Mouse (Mus musculus) liver, postnatal 0 days (tissue): ENCODE data around the gene A630023A22Rik. TPM values are rescaled to one million over a fixed set of nuclear protein-coding genes. Genes with fewer than 3 reads are reported as not detected.
A peak's percentile ranks its signal among the peaks of the same experiment; 100 is the strongest.

Experiments used
- ATAC-seq: fragments of 200-750 bp; cut with Nextera tagmentation; 2 replicates; pipeline ENCODE4 v1.8.0; 2017; ENCODE audit warnings: mild to moderate bottlenecking, moderate library complexity
- DNase-seq: peaks from one replicate; pipeline ENCODE4 v3.0.0-alpha.2; 2016
- H3K27ac ChIP-seq: fragments of 300-500 bp; sonication (generic); 2 replicates; pipeline ENCODE4 v1.5.1; 2014; ENCODE audit warnings: antibody characterized with exemption, moderate library complexity, mild to moderate bottlenecking, low read depth
- H3K27me3 ChIP-seq: fragments of 300-500 bp; sonication (generic); 2 replicates; pipeline ENCODE4 v1.6.1; 2014; ENCODE audit warnings: low read length, control low read depth, mixed read lengths; ENCODE audit not compliant: insufficient read depth
- H3K36me3 ChIP-seq: fragments of 300-500 bp; sonication (generic); replicated peaks from 2 replicates; pipeline ENCODE4 v1.6.1; 2014; ENCODE audit warnings: mild to moderate bottlenecking, control low read depth, low read length, moderate library complexity, mixed read lengths; ENCODE audit not compliant: insufficient read depth
- H3K4me1 ChIP-seq: fragments of 300-500 bp; sonication (generic); 2 replicates; pipeline ENCODE4 v1.6.1; 2014; ENCODE audit warnings: antibody characterized with exemption, mild to moderate bottlenecking, control low read depth; ENCODE audit not compliant: insufficient read depth
- H3K4me2 ChIP-seq: fragments of 300-500 bp; sonication (generic); 2 replicates; pipeline ENCODE4 v1.6.1; 2014; ENCODE audit warnings: low read depth, mild to moderate bottlenecking, low read length, moderate library complexity, mixed read lengths
- H3K4me3 ChIP-seq: fragments of 300-500 bp; sonication (generic); 2 replicates; pipeline ENCODE4 v1.5.1; 2014; ENCODE audit warnings: low read depth, low read length
- H3K9ac ChIP-seq: fragments of 300-500 bp; sonication (generic); replicated peaks from 2 replicates; pipeline ENCODE4 v1.6.1; 2014; ENCODE audit warnings: mild to moderate bottlenecking, moderate library complexity
- H3K9me3 ChIP-seq: fragments of 300-500 bp; sonication (generic); 2 replicates; pipeline ENCODE4 v1.6.1; 2016; ENCODE audit warnings: mild to moderate bottlenecking, control low read depth, low read length, mixed read lengths
- CTCF ChIP-seq: sonication (generic); IDR thresholded peaks from 2 replicates; pipeline ENCODE4 v1.5.1; 2016; ENCODE audit warnings: antibody characterized with exemption, low read depth
- EP300 ChIP-seq: IDR thresholded peaks from 2 replicates; pipeline ENCODE4 v1.6.1; 2016; ENCODE audit warnings: antibody characterized with exemption, low read depth, mild to moderate bottlenecking
- WGBS: fragments of 180-500 bp; shearing (Covaris S2); extraction: QIAGEN DNeasy Blood & Tissue Kit; methylation state at CpG from one replicate; pipeline ENCODE4 v1.1.7; 2014; ENCODE audit not compliant: insufficient replicate concordance; 5-methylcytosine and 5-hydroxymethylcytosine counted together
- polyA plus RNA-seq: library from polyadenylated mRNA; unstranded; fragments of >200 nt; fragmentation: Nextera tagmentation; extraction: Ambion mirVana; gene quantifications from 2 replicates; pipeline ENCODE4 v1.2.1, GENCODE M21; 2015

The A630023A22Rik gene
- polyA plus RNA-seq, 1 experiment from 2014 or later = not detected

DNA sequence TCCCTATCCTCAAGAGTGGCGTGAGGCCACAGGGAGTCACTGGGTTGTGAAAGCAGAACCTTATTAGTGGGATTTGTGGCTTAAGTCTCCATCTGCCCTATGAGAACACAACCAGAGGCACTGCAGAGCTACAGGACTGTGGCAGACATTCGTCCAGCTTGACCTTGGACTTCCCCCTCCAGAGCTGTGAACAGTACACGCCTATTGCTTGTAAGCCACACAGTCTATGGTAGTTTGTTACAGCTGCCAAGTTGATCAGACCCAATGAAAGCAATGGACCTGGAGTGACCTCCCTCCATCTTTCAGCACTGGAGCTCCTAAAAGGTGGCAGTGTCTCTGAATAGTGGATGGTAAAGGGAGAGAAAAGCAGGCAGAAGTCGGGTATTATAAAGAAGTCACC, 24.3 kb downstream of the A630023A22Rik start:
- H3K9me3 ChIP-seq = no peaks in the 10 kb centered on the region
- DNase-seq (no peak), ATAC-seq (peak; percentile 66; the same call in 1 of the 2 replicates)
- H3K4me1 ChIP-seq = no peaks in the 10 kb centered on the region
- 44% methylated on average over 4 of the region's 4 CpGs for WGBS
- no peaks in the 10 kb centered on the region for H3K36me3 ChIP-seq
- no peaks in the 10 kb centered on the region for H3K27me3 ChIP-seq
- H3K4me3 ChIP-seq = no peak overlapping the region
- H3K9ac ChIP-seq = no peak overlapping the region
- no peak overlapping the region for H3K27ac ChIP-seq
- no peak for TF ChIP-seq CTCF
- no peak for TF ChIP-seq EP300
- no peak overlapping the region for H3K4me2 ChIP-seq

DNA sequence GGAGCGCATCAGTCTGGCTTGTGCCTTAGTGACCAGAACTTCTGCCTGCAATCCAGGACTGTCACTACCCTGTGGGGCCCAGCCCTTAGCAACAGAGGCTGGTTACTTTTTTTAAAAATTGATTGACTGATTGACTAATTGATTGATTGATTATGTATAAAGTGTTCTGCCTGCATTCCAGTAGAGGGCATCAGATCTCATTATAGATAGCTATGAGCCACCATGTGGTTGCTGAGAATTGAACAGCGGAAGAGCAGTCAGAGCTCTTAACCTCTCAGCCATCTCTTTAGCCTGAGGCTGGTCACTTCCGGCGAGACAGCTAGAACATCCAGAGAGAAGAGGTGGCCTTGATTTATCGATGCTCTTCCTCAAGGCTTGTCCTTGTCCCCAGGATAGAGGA, 25.3 kb downstream of the A630023A22Rik start:
- TF ChIP-seq EP300 = no peak
- TF ChIP-seq CTCF = no peak
- 77% methylated on average over 5 of the region's 5 CpGs for WGBS
- no peak overlapping the region for H3K9ac ChIP-seq
- DNase-seq (no peak), ATAC-seq (no peak)
- H3K4me1 ChIP-seq = no peaks in the 10 kb centered on the region
- no peaks in the 10 kb centered on the region for H3K27me3 ChIP-seq
- H3K36me3 ChIP-seq = no peaks in the 10 kb centered on the region
- no peak overlapping the region for H3K4me2 ChIP-seq
- no peak overlapping the region for H3K4me3 ChIP-seq
- no peak overlapping the region for H3K27ac ChIP-seq
- no peaks in the 10 kb centered on the region for H3K9me3 ChIP-seq

DNA sequence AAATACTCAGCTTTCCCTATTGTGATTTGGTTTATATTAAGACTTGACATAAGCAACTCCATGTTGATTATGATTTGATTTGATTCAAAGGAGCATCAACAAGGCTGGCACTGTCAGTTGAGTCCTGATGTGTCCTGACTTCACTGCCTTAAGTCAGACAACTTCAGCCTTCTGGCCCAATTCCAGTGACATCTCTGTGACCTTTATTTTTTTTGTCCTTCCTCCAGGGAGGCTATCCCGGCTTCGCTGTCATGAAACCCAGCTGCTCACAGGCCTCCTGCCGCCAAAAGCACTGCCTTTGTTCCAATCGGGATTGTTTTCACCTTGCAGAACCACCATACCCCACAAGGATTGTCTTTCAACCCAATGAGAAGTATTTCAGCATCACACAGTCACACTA, 27.2 kb downstream of the A630023A22Rik start:
- DNase-seq (no peak), ATAC-seq (no peak)
- no peak overlapping the region for H3K27ac ChIP-seq
- no peaks in the 10 kb centered on the region for H3K27me3 ChIP-seq
- no peaks in the 10 kb centered on the region for H3K4me1 ChIP-seq
- H3K36me3 ChIP-seq = no peaks in the 10 kb centered on the region
- no peaks in the 10 kb centered on the region for H3K9me3 ChIP-seq
- H3K9ac ChIP-seq = no peak overlapping the region
- TF ChIP-seq EP300 = no peak
- TF ChIP-seq CTCF = no peak
- no peak overlapping the region for H3K4me3 ChIP-seq
- 43% methylated on average over 4 of the region's 4 CpGs for WGBS
- H3K4me2 ChIP-seq = no peak overlapping the region

DNA sequence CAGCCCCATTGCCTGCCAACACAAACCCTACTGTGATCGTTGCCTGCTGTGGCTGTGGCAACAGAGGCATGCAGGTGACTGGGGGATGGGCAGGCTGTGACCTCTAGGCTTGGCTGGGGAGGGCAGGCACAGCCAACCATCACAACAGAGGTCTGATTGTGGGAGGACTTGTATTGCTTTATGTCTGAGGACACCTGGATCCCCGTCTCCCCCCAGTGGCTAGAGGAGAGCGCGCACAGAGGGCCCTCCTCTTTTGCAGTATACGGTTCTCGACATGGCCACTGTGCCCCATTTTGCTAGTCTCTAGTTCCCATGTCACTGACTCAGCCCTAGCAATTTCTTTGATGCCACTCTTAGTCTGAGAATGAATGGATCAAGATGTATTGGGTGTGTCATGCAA, 30.9 kb downstream of the A630023A22Rik start:
- 64% methylated on average over 6 of the region's 6 CpGs for WGBS
- no peak for TF ChIP-seq EP300
- no peak for TF ChIP-seq CTCF
- DNase-seq (no peak), ATAC-seq (no peak)
- H3K27ac ChIP-seq = no peak overlapping the region
- H3K27me3 ChIP-seq = no peaks in the 10 kb centered on the region
- no peaks in the 10 kb centered on the region for H3K36me3 ChIP-seq
- no peaks in the 10 kb centered on the region for H3K4me1 ChIP-seq
- H3K4me3 ChIP-seq = no peak overlapping the region
- H3K9ac ChIP-seq = no peak overlapping the region
- no peak overlapping the region for H3K4me2 ChIP-seq
- no peaks in the 10 kb centered on the region for H3K9me3 ChIP-seq

DNA sequence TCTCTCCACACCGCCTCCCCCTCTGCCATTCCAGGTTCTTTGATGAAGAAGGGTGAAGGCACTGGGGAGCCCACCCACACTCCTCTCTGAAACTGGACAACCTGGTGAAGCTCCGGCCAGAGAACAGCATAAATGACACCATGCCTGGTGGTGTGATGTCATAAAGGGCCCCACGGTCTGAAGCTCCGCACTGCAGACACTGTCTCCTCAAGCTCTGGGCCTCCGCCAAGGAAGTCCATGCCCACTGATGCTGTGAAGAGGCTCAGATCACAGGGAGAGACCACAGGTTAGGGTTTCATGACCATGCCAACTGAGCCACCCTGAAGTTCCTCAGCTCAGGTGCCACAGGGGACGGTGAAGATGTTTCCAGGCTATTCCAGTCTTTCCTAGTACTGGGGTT, 50.0 kb downstream of the A630023A22Rik start, which contains the start of gene Antxrl:
Antxrl (plus strand) TSS at position 192 of the 400 bp plus-strand sequence.
- no peak within 1 kb of the TSS for H3K4me3 ChIP-seq
- H3K9ac ChIP-seq = no peak within 1 kb of the TSS
- no peak within 1 kb of the TSS for H3K4me2 ChIP-seq
- no peak for TF ChIP-seq EP300
- no peak for TF ChIP-seq CTCF
- ATAC-seq = no peak
- no peaks in the 10 kb centered on the region for H3K36me3 ChIP-seq
- no peaks in the 10 kb centered on the region for H3K9me3 ChIP-seq
- H3K4me1 ChIP-seq = no peaks in the 10 kb centered on the region
- H3K27me3 ChIP-seq = no peaks in the 10 kb centered on the region
- 84% methylated on average over 6 of the region's 6 CpGs for WGBS
- DNase-seq = no peak
- H3K27ac ChIP-seq = no peak within 1 kb of the TSS

DNA sequence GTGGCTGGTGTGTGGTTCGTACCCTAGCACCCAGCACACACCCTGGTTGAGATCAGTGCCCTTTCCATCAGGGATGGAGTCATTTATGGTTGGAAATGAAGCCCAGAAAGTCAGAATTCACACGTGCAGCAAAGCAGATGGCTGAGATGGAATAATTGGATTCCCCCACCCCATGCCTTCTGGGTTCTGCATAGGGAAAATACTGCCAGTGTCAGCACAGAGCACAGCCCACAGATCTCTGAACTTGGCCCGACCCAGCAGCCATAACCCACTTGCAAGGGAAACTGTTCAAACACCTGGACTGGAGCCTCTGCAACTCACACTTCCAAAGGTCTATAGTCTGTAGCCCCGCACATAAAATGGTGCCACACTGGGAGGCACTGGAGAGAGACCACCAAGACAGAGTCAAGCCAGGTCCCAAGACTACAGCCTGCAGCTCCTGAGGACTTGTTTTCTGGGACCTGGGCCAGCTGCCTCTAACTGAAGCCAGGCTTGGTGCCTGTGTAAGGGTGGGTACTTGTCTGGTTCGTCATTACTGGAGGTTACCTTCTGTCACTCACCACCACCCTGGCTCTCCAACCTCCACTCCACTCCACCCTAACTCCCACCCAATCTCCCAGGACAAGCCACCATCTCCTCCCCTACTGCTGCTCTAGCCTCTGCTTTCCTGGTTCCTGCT, 52.3 kb downstream of the A630023A22Rik start:
- Histone ChIP-seq H3K27ac (no peak overlapping the region), H3K4me1 (no peaks in the 10 kb centered on the region), H3K4me3 (no peak overlapping the region), H3K4me2 (no peak overlapping the region), H3K27me3 (no peaks in the 10 kb centered on the region), H3K36me3 (no peaks in the 10 kb centered on the region), H3K9ac (no peak overlapping the region), H3K9me3 (no peaks in the 10 kb centered on the region)
- no peak for ATAC-seq
- WGBS = 68% methylated on average over 5 of the region's 5 CpGs
- TF ChIP-seq CTCF = no peak
- no peak for TF ChIP-seq EP300
- no peak for DNase-seq

DNA sequence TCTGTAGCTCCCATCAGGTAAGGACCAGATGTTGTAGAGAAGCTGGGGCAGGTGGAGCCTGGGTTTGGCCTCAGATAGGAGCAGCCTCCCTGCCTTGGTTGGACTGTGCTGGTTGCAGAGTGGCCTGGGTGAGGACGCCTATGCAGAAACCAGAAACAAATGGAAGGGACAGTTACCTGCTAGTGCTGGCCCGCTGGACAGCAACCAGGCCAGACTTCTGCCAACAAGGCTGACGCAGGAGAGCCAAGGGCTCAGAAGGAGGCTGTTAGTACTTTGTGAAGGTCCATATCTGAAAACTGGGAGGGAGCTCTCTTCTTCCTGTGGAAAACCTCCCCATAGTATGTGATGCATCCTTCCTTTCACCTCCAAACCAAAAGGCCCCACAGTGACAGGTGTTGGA, 59.2 kb downstream of the A630023A22Rik start:
- no peak for DNase-seq
- WGBS = 48% methylated on average over 3 of the region's 3 CpGs
- H3K27ac ChIP-seq = no peak overlapping the region
- ATAC-seq = no peak
- TF ChIP-seq EP300 (no peak), CTCF (no peak)
- H3K4me2 ChIP-seq = no peak overlapping the region
- H3K27me3 ChIP-seq = no peaks in the 10 kb centered on the region
- H3K4me3 ChIP-seq = no peak overlapping the region
- H3K4me1 ChIP-seq = no peaks in the 10 kb centered on the region
- H3K9ac ChIP-seq = no peak overlapping the region
- no peaks in the 10 kb centered on the region for H3K9me3 ChIP-seq
- no peaks in the 10 kb centered on the region for H3K36me3 ChIP-seq
